Mouse (Mus musculus) A20 (cell line): ENCODE measurements around the gene Shoc2.
A peak's percentile ranks its signal among the peaks of the same experiment; 100 is the strongest.
"Not testable (repeated sequence)": the region's sequence is repeated elsewhere in the genome, so short reads cannot be mapped to it uniquely, and the experiment has no call there.

ENCODE experiments used
- DNase-seq: peaks from one replicate; pipeline ENCODE4 v3.0.0-alpha.2; 2011; ENCODE audit warnings: low read depth, low spot score

The Shoc2 gene

GRCm38 (mm10) chr19:53933050-53933449 lies 11.1 kb upstream of the Shoc2 start:
- DNase-seq, result no peak

GRCm38 (mm10) chr19:53934046-53934445 lies 10.1 kb upstream of the Shoc2 start:
- DNase-seq, result no peak

GRCm38 (mm10) chr19:53939467-53939866 lies 4.6 kb upstream of the Shoc2 start:
- DNase-seq, result no peak

GRCm38 (mm10) chr19:53941139-53941538 lies 3.0 kb upstream of the Shoc2 start:
- DNase-seq, result no peak

GRCm38 (mm10) chr19:53942342-53942741 lies 1.8 kb upstream of the Shoc2 start:
- no peak for DNase-seq

- no peak for DNase-seq
Measured at GRCm38 (mm10) chr19:53944786-53945169, 672 bp downstream of the Shoc2 start.

- peak; percentile 66 for DNase-seq
Measured at GRCm38 (mm10) chr19:53945171-53946042, 1.3 kb downstream of the Shoc2 start.

GRCm38 (mm10) chr19:53957513-53957912 lies 13.4 kb downstream of the Shoc2 start:
- no peak for DNase-seq

GRCm38 (mm10) chr19:53962511-53962910 lies 18.4 kb downstream of the Shoc2 start:
- no peak for DNase-seq

GRCm38 (mm10) chr19:53964347-53964746 lies 20.2 kb downstream of the Shoc2 start:
- not testable (repeated sequence) for DNase-seq

- DNase-seq, result no peak
Measured at GRCm38 (mm10) chr19:53964910-53965633, 21.0 kb downstream of the Shoc2 start.

GRCm38 (mm10) chr19:53969226-53969625 lies 25.1 kb downstream of the Shoc2 start:
- no peak for DNase-seq

- DNase-seq, result no peak
Measured at GRCm38 (mm10) chr19:53971938-53972337, 27.8 kb downstream of the Shoc2 start.

GRCm38 (mm10) chr19:53973656-53974055 lies 29.6 kb downstream of the Shoc2 start:
- DNase-seq, result no peak

GRCm38 (mm10) chr19:53982041-53982440 lies 37.9 kb downstream of the Shoc2 start:
- no peak for DNase-seq

GRCm38 (mm10) chr19:53983336-53983735 lies 39.2 kb downstream of the Shoc2 start:
- peak; percentile 24 for DNase-seq

GRCm38 (mm10) chr19:53984628-53985027 lies 40.5 kb downstream of the Shoc2 start:
- no peak for DNase-seq

GRCm38 (mm10) chr19:53990538-53990937 lies 46.4 kb downstream of the Shoc2 start:
- no peak for DNase-seq

GRCm38 (mm10) chr19:53993860-53994259 lies 49.8 kb downstream of the Shoc2 start:
- DNase-seq, result no peak

GRCm38 (mm10) chr19:53994276-53994675 lies 50.2 kb downstream of the Shoc2 start:
- DNase-seq, result no peak

- DNase-seq, result no peak
Measured at GRCm38 (mm10) chr19:54010973-54011372, 66.9 kb downstream of the Shoc2 start.

- peak; percentile 74 for DNase-seq
Measured at GRCm38 (mm10) chr19:54014999-54015398, 70.9 kb downstream of the Shoc2 start.

- DNase-seq, result peak; percentile 81
Measured at GRCm38 (mm10) chr19:54015503-54015902, 71.4 kb downstream of the Shoc2 start.
